Mouse (Mus musculus): ENCODE results near the gene Map4k2.

Gene Map4k2

GRCm38 (mm10) chr19:6346023-6346422, 5.1 kb downstream of the Map4k2 start:
- DNase-seq (ENCODE audit: low spot score in 2 of 2), result no peak

DNA sequence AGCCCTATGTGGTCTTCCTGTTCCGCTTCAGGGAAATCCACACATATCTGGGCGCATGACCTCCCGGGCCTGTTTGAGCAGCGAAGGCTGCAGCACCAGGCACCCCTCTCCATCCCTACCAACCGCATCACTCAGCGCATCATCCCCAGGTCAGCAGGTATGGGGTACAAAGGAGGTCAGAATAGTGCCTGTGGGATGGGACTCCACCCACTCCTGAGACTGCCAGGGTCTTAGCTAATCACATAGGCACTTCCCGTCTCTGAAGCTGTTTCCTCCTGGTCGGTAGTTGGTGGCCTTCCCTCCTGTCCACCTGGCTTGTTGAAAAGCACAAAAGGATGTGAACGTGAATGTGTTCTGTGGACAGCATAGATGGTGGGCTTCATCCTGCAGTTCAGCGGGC, 5.7 kb downstream of the Map4k2 start:
- no peak for DNase-seq (ENCODE audit: low spot score in 2 of 2)

DNA sequence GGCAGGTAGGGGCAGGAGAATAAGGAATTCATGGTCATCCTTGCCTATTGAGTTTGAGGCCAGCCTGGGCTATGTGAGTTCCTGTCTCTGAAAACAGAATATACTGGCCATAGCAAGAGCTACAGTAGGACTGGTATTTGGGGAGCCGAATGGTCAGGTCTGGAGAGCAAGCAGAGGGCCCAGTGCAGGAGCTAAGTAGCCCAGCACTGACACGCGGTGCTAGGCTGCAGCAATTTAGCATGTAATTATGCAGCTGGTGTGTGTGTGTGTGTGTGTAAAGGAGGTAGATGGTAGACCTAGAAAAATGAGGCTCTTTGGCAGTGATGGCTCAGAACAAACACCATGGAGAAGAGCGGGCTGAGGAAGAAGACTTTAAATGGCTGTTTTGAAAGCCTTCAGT, 6.7 kb downstream of the Map4k2 start:
- no peak for DNase-seq (ENCODE audit: low spot score in 2 of 2)

GRCm38 (mm10) chr19:6348717-6349116, 7.8 kb downstream of the Map4k2 start:
- DNase-seq (ENCODE audit: low spot score in 2 of 2), result peak in 1 of 2 experiments; percentile 10

- DNase-seq (ENCODE audit: low spot score in 2 of 2), result peak in 1 of 2 experiments; percentile 27
Measured at GRCm38 (mm10) chr19:6349215-6349983, 8.5 kb downstream of the Map4k2 start.

- DNase-seq (ENCODE audit: low spot score in 2 of 2), result peak in 1 of 2 experiments; percentile 15
Measured at GRCm38 (mm10) chr19:6351431-6352106, 10.6 kb downstream of the Map4k2 start.

DNA sequence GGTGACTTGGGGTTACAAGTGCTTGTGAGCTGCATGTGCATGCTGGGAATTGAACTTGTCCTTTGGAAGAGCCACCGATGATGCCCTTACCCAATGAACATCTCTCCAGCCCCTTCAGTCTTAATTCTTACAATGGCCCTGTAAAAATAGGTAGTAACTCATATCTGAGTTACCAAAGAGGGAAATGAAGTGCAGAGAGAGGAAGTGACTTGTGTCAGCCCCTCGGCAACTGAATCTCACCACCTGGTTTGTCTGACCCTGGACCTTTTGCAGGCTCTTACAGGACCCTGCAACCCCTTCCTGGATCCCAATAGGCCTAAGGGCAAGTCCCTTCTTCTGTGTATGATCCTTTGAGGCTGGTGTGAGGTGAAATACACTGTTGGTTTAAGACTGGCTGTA, 11.2 kb downstream of the Map4k2 start:
- no peak for DNase-seq (ENCODE audit: low spot score in 2 of 2)

- peak in 1 of 2 experiments; percentile 12 for DNase-seq (ENCODE audit: low spot score in 2 of 2)
Measured at GRCm38 (mm10) chr19:6354030-6354429, 13.1 kb downstream of the Map4k2 start.

- no peak for DNase-seq (ENCODE audit: low spot score in 2 of 2)
Measured at GRCm38 (mm10) chr19:6361291-6361690, 20.4 kb downstream of the Map4k2 start.

DNA sequence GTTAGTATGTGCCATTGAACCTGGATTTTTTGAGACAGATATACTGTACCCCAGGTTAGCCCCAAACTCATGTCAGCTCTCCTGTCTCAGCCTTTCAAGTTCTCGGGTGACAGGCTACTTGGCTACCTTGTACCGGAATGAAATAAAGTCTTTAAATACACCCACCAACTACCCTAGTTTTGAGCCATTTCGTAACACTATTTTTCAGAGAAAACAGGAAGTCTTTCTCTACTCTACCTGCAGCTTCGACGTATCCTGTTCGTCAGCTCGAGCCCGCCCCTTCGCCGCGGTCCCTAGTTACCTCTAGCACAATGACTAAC, 22.1 kb downstream of the Map4k2 start:
- no peak for DNase-seq (ENCODE audit: low spot score in 2 of 2)

GRCm38 (mm10) chr19:6363411-6364240, 22.7 kb downstream of the Map4k2 start, which contains the start of gene Sf1:
Sf1 (plus strand) TSS chr19:6363690.
- DNase-seq (ENCODE audit: low spot score in 2 of 2), result peak; percentile 100

- peak; percentile 93 to 98 for DNase-seq (ENCODE audit: low spot score in 2 of 2)
Measured at GRCm38 (mm10) chr19:6364317-6364725, 23.4 kb downstream of the Map4k2 start.

DNA sequence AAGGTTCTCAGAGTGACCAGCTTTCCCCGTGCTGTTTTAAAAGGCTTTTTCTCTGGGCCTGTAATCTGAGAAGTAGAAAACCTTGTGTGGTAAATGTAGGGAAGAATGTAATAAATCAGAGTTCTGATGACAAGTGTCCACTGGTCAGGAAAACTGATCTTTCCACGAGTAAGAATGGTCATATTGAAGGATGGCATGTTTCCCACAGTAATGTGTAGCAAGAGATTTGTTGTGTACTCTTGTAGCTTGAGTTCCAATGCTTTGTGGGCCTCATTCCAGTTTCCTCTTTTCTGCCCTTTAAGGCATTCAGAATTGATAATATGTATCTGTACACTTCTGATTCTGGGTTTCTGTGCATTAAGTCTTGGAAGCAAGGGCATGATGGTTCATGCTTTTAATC, 23.9 kb downstream of the Map4k2 start:
- DNase-seq (ENCODE audit: low spot score in 2 of 2), result no peak

DNA sequence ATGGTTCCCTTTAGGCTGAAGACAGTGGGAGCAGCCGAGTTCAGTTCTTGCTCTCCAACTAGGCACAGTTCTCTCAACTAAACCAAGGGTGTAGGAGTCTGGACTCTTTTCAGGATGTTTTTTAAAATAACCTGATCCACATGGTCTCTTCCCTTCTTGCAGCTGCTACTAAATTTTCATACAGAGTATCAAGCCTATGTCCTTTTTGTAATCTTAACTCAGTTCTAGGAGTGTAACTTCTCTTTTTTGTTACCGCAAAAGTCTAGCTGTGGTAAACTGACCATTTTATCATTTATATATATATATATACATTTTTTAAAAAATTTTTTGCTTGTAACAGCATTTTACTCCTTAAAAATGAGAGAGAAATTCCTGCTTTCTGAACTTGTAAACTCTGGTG, 29.2 kb downstream of the Map4k2 start:
- no peak for DNase-seq (ENCODE audit: low spot score in 2 of 2)

DNA sequence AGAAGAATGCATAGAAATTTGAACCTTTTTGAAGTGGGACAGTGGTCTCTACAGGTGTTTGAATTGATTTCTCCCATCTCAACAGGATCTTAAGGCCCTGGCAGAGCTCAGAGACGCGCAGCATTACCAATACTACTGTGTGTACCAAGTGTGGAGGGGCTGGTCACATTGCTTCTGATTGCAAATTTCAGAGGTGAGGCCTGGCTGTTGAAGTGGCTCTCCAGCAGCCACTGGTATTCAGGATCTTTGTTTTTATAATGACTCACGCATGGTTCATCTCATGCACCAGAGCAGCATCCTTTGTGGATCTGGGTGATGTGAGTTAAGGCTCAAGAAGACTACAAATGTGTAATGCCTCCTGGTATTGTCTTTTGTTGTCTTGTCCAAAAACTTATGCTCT, 31.5 kb downstream of the Map4k2 start:
- no peak for DNase-seq (ENCODE audit: low spot score in 2 of 2)

DNA sequence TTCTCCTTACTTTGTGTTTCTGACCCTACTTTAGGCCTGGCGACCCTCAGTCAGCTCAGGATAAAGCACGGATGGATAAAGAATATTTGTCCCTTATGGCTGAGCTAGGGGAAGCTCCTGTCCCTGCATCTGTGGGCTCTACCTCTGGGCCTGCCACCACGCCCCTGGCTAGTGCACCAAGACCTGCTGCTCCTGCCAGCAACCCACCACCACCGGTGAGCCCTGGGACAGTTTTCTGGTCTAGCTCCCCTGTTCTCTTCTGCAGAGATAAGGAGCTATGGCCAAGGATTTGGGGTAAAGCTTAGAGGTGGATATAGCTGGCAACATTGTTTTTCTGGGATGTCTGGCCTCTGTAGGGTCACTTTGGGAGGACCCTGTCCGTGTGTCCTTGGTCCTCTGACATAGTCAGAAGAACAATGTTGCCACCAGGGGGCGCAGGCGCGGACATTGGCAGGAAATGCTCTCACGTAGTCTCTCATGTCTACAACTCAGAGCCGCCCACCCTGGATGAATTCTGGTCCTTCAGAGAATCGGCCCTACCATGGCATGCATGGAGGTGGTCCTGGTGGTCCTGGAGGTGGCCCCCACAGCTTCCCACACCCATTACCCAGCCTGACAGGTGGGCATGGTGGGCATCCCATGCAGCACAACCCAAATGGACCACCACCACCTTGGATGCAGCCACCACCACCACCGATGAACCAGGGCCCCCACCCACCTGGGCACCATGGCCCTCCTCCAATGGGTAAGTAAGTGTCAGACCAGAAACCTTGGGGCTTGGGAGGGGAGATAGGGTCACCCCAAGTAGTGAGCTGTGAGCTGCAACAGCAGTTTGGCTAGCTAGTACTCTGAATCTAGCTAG, 32.8 kb downstream of the Map4k2 start:
- peak; percentile 82 to 96 for DNase-seq (ENCODE audit: low spot score in 2 of 2)

- no peak for DNase-seq (ENCODE audit: low spot score in 2 of 2)
Measured at GRCm38 (mm10) chr19:6374571-6374970, 33.6 kb downstream of the Map4k2 start.

DNA sequence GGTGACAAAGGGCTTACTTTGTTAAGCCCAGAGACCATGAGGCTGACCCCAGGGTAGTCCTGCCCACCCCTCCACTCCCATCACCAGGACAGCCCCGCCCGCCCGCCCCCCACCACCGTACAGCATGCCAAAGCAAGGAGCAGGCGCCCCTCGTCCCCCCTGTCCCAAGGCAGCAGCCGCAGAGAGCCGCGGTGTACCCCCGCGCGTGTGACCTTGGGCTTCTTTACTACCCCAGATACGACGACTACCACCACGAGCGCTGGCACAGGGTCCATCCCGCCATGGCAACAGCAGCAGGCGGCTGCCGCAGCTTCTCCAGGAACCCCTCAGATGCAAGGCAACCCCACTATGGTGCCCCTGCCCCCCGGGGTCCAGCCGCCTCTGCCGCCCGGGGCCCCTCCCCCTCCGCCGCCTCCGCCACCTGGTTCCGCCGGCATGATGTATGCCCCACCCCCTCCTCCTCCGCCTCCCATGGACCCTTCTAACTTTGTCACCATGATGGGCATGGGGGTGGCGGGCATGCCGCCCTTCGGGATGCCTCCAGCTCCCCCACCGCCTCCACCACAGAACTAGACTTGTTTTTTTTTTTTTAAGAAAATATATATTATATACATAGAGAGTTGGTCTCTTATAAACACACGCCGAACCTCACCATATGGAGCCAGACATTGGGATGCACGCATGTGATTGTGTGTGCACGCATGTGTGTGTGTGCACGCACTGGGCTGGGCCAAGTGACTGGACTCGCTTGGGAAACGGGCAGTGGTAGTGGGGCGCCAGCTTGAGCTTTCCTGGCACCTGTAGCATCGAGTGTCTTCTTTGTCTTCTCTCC, 34.7 kb downstream of the Map4k2 start:
- DNase-seq (ENCODE audit: low spot score in 2 of 2), result no peak

DNA sequence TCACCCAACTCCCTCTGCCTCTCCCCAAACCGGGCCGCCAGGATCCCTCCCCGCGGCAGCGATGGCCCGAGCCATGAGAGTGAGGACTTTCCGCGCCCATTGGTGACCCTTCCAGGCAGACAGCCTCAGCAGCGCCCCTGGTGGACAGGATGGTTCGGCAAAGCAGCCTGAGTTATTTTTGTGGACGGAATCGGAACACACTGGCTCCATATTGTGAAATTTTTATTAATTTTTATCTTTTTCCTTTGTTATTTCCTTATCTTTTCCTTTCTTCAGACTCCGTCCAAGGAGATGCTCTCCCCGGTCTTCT, 35.3 kb downstream of the Map4k2 start:
- peak; percentile 52 to 84 for DNase-seq (ENCODE audit: low spot score in 2 of 2)

- DNase-seq (ENCODE audit: low spot score in 2 of 2), result no peak
Measured at GRCm38 (mm10) chr19:6376643-6377042, 35.7 kb downstream of the Map4k2 start.

Measured in spleen, postnatal 4 days (tissue).